Mouse (Mus musculus) spleen, adult 12 weeks (tissue): ENCODE data around the gene Gfi1b.
A peak's percentile ranks its signal among the peaks of the same experiment; 100 is the strongest.

Experiments used
- DNase-seq: peaks from one replicate; pipeline ENCODE4 v3.0.0; 2022; ENCODE audit warnings: low spot score

The Gfi1b gene

GRCm38 (mm10) chr2:28622521-28623124, 841 bp upstream of the Gfi1b start:
- peak; percentile 59 for DNase-seq

- DNase-seq: no peak
These were observed 671 bp downstream of the Gfi1b start for GRCm38 (mm10) chr2:28621111-28621510.

- DNase-seq: no peak
These were observed 1.3 kb downstream of the Gfi1b start for GRCm38 (mm10) chr2:28620522-28620921.

GRCm38 (mm10) chr2:28619369-28619768, 2.4 kb downstream of the Gfi1b start:
- no peak for DNase-seq

GRCm38 (mm10) chr2:28618777-28619336, 2.9 kb downstream of the Gfi1b start:
- no peak for DNase-seq

- peak; percentile 17 for DNase-seq
These were observed 4.0 kb downstream of the Gfi1b start for GRCm38 (mm10) chr2:28617498-28618486.

- peak; percentile 60 for DNase-seq
These were observed 4.9 kb downstream of the Gfi1b start for GRCm38 (mm10) chr2:28616874-28617273.

- DNase-seq: no peak
These were observed 5.4 kb downstream of the Gfi1b start for GRCm38 (mm10) chr2:28616358-28616757.

- no peak for DNase-seq
These were observed 8.2 kb downstream of the Gfi1b start for GRCm38 (mm10) chr2:28613599-28613998.

- DNase-seq: no peak
These were observed 9.2 kb downstream of the Gfi1b start for GRCm38 (mm10) chr2:28612436-28613063.

GRCm38 (mm10) chr2:28611407-28611787, 10.4 kb downstream of the Gfi1b start:
- DNase-seq: no peak

- no peak for DNase-seq
These were observed 10.9 kb downstream of the Gfi1b start for GRCm38 (mm10) chr2:28610716-28611406.

- DNase-seq: no peak
These were observed 11.9 kb downstream of the Gfi1b start for GRCm38 (mm10) chr2:28609851-28610250.

GRCm38 (mm10) chr2:28607341-28608165, 14.2 kb downstream of the Gfi1b start:
- no peak for DNase-seq

- DNase-seq: no peak
These were observed 15.0 kb downstream of the Gfi1b start for GRCm38 (mm10) chr2:28606601-28607340.

GRCm38 (mm10) chr2:28605789-28606541, 15.8 kb downstream of the Gfi1b start:
- no peak for DNase-seq

GRCm38 (mm10) chr2:28603542-28603941, 18.2 kb downstream of the Gfi1b start:
- no peak for DNase-seq

GRCm38 (mm10) chr2:28601720-28602590, 19.8 kb downstream of the Gfi1b start:
- DNase-seq: peak; percentile 73

GRCm38 (mm10) chr2:28599569-28599900, 22.2 kb downstream of the Gfi1b start:
- no peak for DNase-seq
